Mouse (Mus musculus) kidney, postnatal 25 days (tissue): Measurements from ENCODE around the gene Sema3a.
A peak's percentile ranks its signal among the peaks of the same experiment; 100 is the strongest.
"Not testable (repeated sequence)": the region's sequence is repeated elsewhere in the genome, so short reads cannot be mapped to it uniquely, and the experiment has no call there.

Experiments used
- DNase-seq, 2 experiments: peaks; one replicate each; pipeline ENCODE4 v3.0.0; 2021; ENCODE audit warnings: mixed read lengths in 2 of 2

The Sema3a gene

GRCm38 (mm10) chr5:13573867-13574266 is 448.7 kb downstream of the Sema3a start:
- DNase-seq, result no peak

DNA sequence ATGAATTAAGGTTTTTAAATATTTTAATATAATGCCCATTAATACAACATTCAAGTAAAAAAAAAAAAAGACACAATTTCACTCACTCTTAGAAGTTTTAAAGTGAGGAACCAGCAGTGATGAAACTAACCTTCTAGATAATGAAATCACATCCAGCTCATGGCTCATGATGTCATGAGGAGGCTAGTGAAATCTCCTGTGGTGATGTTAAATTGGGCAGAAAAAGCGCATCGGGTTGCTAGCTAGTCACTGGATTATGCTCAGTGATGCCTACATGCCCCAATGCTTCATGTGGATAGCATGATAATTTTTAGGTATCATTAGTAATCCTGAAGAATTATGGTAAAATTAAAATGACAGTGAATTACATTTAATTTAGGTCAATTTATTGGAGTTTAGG is 453.9 kb downstream of the Sema3a start:
- no peak for DNase-seq

DNA sequence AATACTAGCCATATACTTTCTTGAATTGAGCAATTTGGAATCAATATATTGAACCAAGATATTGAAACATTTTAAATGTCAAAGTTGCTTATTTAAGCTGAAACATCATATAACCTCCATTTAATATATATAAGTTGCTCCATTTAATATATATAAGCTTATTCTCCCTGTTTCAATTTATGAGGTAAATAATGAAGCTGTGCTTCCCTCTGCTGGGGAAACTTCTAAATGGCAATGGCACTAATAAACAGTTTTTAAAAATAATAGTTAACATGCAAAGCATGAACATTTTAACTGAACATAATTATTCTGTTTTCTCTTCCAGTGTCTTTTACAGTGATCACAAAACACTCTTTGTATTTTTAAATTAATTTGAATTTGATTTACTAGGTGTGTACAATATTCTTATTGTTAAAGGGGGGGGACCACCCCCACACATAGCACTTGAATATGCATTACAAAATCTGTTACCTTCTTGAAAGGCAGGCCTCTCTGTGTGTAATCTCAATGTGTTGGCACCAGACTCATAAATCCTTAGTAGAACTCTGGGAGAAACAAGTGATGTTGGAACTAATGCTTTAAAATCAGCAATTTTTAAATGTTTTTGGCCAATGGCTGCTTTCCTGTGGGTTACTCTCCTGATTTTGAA is 460.5 kb downstream of the Sema3a start:
- no peak for DNase-seq

GRCm38 (mm10) chr5:13594422-13594821 is 469.2 kb downstream of the Sema3a start:
- DNase-seq, result no peak

DNA sequence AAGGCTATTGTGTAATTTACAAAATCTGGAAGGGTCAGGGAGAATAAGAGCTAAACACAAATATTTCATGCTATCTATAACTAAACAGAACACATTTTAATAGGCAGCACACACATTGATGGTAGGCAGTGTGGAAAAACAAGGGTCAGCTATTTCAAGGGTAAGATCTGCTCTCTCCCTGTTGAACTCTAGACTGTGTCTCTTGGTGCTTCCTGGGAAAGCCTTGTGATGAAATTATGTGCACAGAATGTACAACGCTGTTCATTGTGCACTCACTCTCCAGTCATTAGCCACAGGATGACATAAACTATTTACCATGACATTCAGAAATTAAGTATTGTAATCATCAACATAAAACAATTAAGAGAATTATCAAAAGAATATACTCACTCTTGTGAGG is 486.4 kb downstream of the Sema3a start:
- no peak for DNase-seq

GRCm38 (mm10) chr5:13612088-13612487 is 486.9 kb downstream of the Sema3a start:
- no peak for DNase-seq

DNA sequence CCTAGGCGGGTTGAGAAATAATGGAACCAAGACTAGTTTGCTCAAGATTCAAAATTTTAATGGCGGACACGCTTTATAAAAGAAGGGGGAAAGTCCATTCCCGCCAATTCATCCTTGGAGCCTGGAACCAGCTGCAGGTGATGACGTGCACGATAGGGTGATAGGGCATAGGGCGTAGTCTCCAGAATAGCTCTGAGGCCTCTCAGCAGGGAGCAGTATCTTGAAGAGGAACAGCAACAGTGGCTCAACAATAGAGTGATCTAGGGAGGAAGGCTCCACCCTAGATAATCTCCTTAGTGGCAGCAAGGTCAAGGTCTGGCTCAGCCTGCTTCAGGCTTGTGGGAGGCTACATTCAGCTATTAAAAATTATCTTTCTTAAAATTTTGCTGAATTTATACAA is 489.4 kb downstream of the Sema3a start:
- not testable (repeated sequence) for DNase-seq

DNA sequence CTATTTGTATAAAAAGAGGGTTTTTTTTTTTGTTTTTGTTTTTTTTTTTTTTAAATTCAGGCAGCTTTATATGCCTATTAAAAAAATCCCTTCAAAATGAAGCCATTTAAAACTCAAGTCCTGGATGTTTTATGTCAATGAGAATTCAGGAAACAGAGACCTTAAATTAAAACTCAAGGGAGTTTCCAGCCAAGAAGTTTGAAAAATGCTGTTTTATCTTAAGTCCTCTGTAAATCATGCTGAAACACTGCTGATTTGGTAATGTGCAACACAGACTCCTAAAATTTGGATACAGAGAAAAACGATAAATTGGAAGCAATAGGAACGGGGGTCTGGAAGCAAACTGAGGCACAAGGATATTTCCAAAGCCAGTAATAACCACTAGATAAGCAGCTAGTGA is 490.7 kb downstream of the Sema3a start:
- no peak for DNase-seq

DNA sequence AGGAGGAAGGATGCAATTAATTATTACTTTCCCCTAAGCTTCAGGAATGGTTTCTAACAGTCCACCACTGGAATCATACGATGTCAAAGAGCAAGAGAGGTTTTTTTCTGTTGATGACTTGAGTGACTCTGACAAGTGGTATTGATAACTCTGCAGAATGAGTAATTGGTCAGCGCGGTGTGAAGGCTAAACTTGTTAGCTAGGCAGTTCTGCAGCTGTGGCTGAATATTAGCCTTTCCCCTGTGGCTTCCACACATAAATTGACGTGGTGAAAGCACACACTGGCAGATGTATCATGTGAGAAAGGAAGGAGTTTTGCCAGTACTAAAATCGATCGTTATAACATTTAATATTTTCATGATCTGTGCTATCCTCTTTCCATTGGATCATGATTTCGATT is 497.4 kb downstream of the Sema3a start:
- DNase-seq, result no peak

DNA sequence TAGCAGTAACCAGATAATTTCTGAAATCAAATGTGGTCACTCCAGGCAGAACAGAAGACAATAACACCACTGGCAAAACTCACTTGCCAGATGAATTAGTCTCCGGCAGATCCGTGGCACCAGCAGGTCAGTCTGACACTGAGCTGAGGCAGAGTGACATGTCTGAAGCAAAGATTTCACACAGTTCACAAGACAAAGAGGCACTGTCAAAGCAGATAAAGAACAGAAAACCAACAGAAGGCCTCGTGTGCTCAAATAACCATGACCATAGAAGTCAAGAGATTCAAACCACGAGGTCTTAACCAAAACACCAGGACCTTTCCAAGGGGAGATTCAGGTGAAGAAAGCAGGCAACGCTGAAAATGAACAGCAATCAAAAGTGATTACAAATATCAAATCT is 499.5 kb downstream of the Sema3a start:
- DNase-seq, result no peak

- no peak for DNase-seq
Measured at GRCm38 (mm10) chr5:13626093-13626492, 500.9 kb downstream of the Sema3a start.

- DNase-seq, result peak; percentile 81 to 90
Measured at GRCm38 (mm10) chr5:13628606-13629311, 503.5 kb downstream of the Sema3a start.

- DNase-seq, result no peak
Measured at GRCm38 (mm10) chr5:13629916-13630315, 504.7 kb downstream of the Sema3a start.

DNA sequence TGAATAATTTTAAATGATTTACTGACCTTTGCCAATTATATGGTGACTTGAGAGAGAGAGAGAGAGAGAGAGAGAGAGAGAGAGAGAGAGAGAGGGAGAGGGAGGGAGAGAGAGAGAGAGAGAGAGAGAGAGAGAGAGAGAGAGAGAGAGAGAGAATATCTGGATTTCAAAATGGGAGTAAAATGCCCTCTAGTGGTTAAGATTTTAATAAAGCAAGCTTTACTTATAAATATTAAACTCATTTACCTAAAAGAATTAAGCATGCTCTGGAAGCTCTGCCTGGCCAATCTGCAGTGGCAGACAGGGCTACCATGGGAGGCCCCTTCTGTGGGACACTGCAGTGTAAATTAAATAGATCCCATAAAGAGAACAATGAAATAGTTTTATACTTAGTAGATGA is 505.5 kb downstream of the Sema3a start:
- DNase-seq, result no peak

DNA sequence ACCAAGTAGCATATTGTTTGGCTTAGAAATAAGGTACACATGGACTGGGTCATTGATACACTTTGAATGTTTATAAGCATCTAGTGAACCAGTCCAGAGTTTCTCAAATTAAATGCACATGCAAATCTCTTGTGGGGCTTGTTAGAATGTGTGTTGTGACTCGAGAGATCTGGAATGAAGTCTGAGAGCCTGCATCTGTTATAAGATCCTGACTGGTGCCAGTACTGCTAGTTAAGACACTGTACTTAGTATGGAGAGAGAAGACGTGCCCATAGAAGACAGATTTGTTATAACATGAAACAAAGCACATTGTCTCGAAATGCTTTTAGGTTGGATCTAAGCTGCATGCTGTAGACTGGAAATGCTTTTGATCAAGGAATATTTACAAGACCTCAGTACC is 511.0 kb downstream of the Sema3a start:
- DNase-seq, result no peak
